Mouse (Mus musculus): Measurements from ENCODE around the gene Nxn. TPM values are rescaled to one million over a fixed set of nuclear protein-coding genes. Genes with fewer than 3 reads are reported as not detected.

The Nxn gene
- polyA plus RNA-seq (2016; fragmentation: Nextera tagmentation; extraction: Ambion mirVana): 55.4 and 62.3 TPM in 2 replicates

DNA sequence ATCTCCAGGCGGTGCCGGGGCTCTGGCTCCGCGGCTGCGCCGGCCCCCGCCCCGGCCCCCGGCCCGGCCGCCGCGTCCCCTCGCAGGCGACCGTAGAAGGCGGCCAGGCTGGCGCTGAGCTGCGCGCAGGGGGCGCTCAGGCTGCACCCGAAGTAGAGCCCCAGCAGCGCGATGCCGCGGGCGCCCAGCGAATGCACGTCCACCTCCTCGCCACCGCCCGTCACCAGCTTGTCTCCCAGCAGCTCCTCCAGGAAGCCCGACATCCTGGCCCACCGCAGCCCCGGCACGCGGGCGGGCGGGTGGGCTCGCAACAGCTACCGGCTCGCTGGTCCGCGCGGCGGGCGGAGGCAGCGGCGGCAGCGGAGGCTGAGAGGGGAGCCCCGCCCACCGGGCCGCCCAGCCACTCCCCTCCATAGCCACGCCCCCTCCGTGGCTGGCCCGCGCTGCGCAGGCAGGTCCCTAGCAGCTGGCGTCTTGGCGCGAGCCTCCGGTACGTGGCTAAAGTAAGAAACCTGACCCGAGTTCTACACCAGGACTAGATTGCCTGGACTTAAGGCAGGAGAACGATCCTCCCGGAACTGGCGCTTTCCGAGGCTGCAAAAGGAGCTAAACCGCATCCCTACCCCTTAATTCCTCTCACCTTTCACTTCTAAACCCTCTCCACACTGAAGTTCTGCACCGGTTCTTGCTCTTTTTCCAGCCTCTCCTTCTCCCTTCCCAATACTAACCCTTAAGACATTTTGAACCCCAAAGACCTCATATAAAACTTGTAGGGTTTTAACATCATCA, at the start of gene Nxn:
Nxn (minus strand) TSS at position 343 of the 789 bp plus-strand sequence.
- Histone ChIP-seq H3K4me1 (peaks cover 45% of the 10 kb centered on the region), H3K9me3 (no peaks in the 10 kb centered on the region), H3K4me3 (peak within 1 kb of the TSS; percentile 76), H3K27me3 (ENCODE audit: poor library complexity, severe bottlenecking) (peaks cover 10% of the 10 kb centered on the region; the same call in 1 of the 2 replicates), H3K36me3 (replicated peaks) (peaks cover 15% of the 10 kb centered on the region; the same call in 1 of the 2 replicates), H3K27ac (peak within 1 kb of the TSS; percentile 93)
- WGBS: under 1% methylated on average over 70 of the region's 70 CpGs
- peak; percentile 86 for DNase-seq (ENCODE audit: extremely low spot score, low spot score)

DNA sequence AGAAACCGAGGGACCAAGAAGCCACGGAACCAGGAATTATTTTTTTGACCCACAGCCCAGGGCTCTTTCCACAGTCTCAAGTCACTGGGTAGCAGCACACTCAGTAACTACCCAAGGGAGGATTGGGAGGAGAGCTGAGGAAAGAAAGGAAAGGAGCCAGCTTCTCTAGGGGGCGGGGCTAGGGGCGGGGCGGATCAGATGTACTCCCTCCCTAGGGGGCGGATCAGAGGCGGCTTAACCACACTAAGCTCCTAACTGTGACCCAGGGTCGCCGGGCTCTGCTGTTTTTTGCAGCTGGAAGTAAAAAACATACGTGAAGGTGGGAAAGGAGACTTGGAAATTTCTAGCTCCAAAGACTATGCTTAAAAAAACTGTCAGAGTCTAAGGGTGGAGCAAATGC, 47.3 kb upstream of the Nxn start:
- H3K27me3 ChIP-seq (ENCODE audit: poor library complexity, severe bottlenecking): peaks cover 54% of the 10 kb centered on the region
- H3K27ac ChIP-seq: peak overlapping the region; percentile 75
- peak overlapping the region; percentile 12; the same call in 1 of the 2 replicates for H3K4me3 ChIP-seq
- DNase-seq (ENCODE audit: extremely low spot score, low spot score): peak; percentile 73
- peaks cover 82% of the 10 kb centered on the region for H3K4me1 ChIP-seq
- no peaks in the 10 kb centered on the region for H3K9me3 ChIP-seq
- H3K36me3 ChIP-seq (replicated peaks): peaks cover 29% of the 10 kb centered on the region
- WGBS: under 1% methylated on average over 10 of the region's 10 CpGs

DNA sequence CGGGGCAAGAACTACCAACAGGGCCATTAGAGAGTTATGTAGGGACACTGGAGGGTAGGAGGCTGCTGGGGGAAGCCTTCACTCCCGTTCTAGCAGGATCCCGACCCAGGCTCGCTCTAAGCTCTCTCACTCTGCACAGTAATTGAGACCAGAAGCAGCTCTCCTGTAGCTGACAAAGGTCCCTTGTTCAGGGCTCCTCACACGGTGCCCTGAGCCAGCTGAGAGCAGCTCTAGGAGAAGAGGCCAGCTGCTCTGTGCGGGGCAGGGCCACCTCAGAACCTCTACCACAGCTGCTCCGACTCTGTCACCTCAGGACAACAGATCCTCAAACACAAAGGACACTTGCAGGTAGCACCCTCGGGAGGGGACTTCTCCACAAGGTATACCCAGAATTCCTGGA, 46.5 kb upstream of the Nxn start:
- 27% methylated on average over 8 of the region's 8 CpGs for WGBS
- H3K36me3 ChIP-seq (replicated peaks): peaks cover 25% of the 10 kb centered on the region
- peaks cover 60% of the 10 kb centered on the region for H3K27me3 ChIP-seq (ENCODE audit: poor library complexity, severe bottlenecking)
- no peaks in the 10 kb centered on the region for H3K9me3 ChIP-seq
- no peak for DNase-seq (ENCODE audit: extremely low spot score, low spot score)
- no peak overlapping the region for H3K4me3 ChIP-seq
- peak overlapping the region; percentile 75 for H3K27ac ChIP-seq
- peaks cover 83% of the 10 kb centered on the region for H3K4me1 ChIP-seq

DNA sequence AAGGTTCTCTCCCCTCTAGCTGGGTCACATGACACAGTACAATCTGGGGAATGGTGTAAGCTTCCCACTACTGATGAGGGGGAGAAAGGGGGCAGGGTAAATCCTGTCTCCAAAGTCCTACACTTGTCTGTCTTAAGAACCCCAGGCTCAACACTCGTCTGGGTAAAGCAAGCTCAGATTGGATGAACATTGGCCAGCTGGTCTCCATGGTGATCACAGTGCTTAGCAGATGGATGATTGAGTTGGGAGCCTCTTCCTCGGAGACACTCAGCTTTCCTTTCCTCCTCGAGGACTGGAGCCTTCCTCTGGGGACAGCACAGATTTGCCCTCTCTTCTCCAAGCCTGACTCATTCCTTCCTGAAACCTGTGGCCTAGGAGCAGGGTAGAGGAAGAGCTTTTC, 40.7 kb upstream of the Nxn start:
- H3K4me3 ChIP-seq: no peak overlapping the region
- peaks cover 83% of the 10 kb centered on the region for H3K27me3 ChIP-seq (ENCODE audit: poor library complexity, severe bottlenecking)
- WGBS: 30% methylated on average over 3 of the region's 3 CpGs
- H3K36me3 ChIP-seq (replicated peaks): peaks cover 21% of the 10 kb centered on the region
- peak overlapping the region; percentile 51 for H3K27ac ChIP-seq
- DNase-seq (ENCODE audit: extremely low spot score, low spot score): no peak
- no peaks in the 10 kb centered on the region for H3K9me3 ChIP-seq
- peaks cover 61% of the 10 kb centered on the region for H3K4me1 ChIP-seq

DNA sequence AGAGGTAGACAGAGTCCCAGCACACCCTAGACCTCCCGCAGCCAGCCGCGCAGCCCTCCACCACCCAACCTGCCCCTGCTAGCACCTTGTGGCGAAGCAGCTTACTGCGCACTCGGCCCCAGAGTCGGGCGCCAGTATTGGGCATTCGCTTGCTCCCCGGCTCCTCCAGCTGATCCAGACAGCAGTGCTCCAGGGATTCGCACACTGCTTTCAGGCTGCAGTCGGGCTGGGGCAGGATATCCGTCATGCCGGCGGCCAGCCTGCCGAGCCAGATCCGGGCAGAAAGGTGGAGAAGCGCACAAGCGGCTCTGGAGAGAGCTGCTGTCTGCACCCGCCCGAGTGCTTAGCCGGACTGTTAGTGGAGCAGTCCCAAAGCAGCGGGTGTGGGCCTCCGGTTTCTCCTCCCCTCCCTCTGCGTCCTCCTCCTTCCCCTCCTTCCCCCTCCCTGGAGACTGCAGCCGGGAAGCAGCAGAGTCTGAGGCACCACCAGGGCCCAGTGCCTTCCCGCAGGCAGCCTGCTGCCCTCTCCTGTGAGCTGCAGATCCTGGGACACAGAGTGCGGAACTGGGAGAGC, 38.0 kb upstream of the Nxn start:
- Histone ChIP-seq H3K27ac (peak overlapping the region; percentile 69), H3K36me3 (replicated peaks) (peaks cover 26% of the 10 kb centered on the region), H3K9me3 (no peaks in the 10 kb centered on the region), H3K4me1 (peaks cover 50% of the 10 kb centered on the region), H3K4me3 (peak overlapping the region; percentile 51), H3K27me3 (ENCODE audit: poor library complexity, severe bottlenecking) (peaks cover 59% of the 10 kb centered on the region)
- 6% methylated on average over 28 of the region's 28 CpGs for WGBS
- DNase-seq (ENCODE audit: extremely low spot score, low spot score): peak; percentile 46

DNA sequence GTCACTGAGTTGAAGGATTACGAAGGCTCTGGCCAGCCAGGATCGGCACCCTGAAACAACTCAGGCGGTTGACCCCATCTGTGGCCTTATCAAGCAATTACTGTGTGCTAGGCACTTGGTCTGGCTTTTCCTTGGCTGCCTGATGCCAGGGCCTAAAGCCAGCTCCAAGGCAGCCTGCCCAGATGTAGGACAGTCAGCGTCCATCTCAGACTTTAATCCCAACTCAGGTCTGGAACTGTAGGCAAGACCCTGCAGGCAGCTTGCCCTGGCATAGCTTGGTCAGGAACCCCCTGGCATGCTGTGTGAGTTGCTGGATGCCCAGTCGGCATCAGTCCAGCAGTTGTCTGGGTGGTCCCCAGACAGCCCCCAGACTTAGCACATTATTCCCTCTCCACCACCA, 37.1 kb upstream of the Nxn start:
- DNase-seq (ENCODE audit: extremely low spot score, low spot score): no peak
- H3K4me3 ChIP-seq: no peak overlapping the region
- no peaks in the 10 kb centered on the region for H3K9me3 ChIP-seq
- H3K27ac ChIP-seq: no peak overlapping the region
- WGBS: 87% methylated on average over 5 of the region's 5 CpGs
- peaks cover 51% of the 10 kb centered on the region for H3K27me3 ChIP-seq (ENCODE audit: poor library complexity, severe bottlenecking)
- H3K4me1 ChIP-seq: peaks cover 41% of the 10 kb centered on the region
- H3K36me3 ChIP-seq (replicated peaks): peaks cover 31% of the 10 kb centered on the region

DNA sequence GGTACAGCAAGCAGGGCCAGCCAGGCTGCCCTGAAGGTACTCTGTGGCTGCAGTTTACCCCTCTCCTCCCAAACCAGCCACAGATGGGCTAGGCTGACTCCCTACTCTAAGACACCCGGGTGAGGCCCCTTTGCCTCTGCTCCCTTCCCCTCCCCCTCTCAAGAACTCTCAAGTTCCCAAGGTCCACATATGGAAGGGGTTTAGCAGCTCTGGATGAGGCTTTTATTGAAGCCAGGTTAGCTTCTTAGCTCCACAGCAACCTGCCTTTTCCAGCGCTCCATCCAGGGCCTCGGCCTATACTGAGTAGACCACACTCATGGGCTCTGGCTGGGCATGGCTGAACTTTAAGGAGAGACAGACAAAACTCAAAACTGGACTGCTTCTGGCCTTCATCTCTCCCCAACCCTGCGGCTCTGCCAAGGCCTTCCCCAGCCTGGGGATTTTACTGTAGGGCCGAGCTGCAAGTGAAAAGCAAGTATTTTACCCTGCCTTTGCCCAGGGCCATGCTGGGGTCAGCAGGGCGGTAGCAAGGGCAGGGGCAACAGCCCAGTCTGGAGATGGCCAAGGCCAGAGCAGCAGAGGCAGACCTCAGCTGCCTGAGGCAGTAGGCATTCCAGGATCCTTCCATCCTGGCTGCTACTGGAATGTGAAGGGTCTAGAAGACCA, 31.2 kb upstream of the Nxn start:
- Histone ChIP-seq H3K9me3 (no peaks in the 10 kb centered on the region), H3K27me3 (ENCODE audit: poor library complexity, severe bottlenecking) (no peaks in the 10 kb centered on the region), H3K36me3 (replicated peaks) (peaks cover 23% of the 10 kb centered on the region), H3K4me1 (peaks cover 36% of the 10 kb centered on the region), H3K27ac (peak overlapping the region; percentile 81), H3K4me3 (no peak overlapping the region)
- DNase-seq (ENCODE audit: extremely low spot score, low spot score): peak; percentile 24
- WGBS: 66% methylated on average over 6 of the region's 6 CpGs

DNA sequence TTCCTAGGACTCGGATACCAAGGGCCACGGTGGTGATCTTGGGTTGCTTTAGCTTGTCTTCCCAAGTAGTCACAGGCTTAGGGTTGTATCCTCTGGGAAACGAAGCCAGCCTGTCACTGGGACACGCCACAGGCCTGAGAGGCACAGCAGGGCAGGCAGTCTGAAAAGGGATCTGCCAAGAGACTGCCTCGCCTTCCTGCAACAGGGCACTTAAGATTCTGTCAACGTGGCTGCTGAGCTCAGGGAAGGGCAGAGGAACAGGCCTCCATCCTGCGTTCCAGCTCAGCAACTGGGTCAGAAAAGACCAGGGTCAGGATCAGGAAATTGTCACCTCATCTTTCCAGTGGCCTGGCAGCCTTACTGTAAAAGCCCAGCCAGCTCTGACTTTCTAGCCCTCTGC, 30.6 kb upstream of the Nxn start:
- DNase-seq (ENCODE audit: extremely low spot score, low spot score): no peak
- Histone ChIP-seq H3K4me3 (no peak overlapping the region), H3K27ac (peak overlapping the region; percentile 81), H3K27me3 (ENCODE audit: poor library complexity, severe bottlenecking) (no peaks in the 10 kb centered on the region), H3K9me3 (no peaks in the 10 kb centered on the region), H3K36me3 (replicated peaks) (peaks cover 29% of the 10 kb centered on the region), H3K4me1 (peaks cover 36% of the 10 kb centered on the region)
- WGBS: 57% methylated on average over 7 of the region's 7 CpGs

DNA sequence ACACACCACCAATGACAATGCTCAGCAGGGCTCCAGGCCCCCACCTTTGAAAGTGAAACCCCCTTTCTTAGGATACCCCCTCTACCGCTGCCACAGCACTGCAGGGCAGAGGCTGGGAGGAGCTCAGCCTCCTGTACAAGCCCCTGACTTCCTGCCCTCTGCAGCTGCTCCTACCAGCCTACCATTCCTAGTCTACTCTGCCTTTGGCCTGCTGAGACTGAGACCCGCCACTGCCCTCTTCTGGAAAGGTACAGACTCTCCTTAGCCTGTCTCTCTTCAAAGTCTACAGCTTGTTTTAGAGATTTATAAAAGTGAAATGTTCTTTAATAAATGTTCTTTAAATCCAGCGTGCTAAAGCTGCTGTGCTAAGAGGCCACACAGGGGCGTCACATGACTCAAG, 30.1 kb upstream of the Nxn start:
- Histone ChIP-seq H3K36me3 (replicated peaks) (peaks cover 33% of the 10 kb centered on the region), H3K27me3 (ENCODE audit: poor library complexity, severe bottlenecking) (no peaks in the 10 kb centered on the region), H3K4me1 (peaks cover 36% of the 10 kb centered on the region), H3K9me3 (no peaks in the 10 kb centered on the region), H3K27ac (peak overlapping the region; percentile 81), H3K4me3 (no peak overlapping the region)
- no peak for DNase-seq (ENCODE audit: extremely low spot score, low spot score)
- 51% methylated on average over 4 of the region's 4 CpGs for WGBS

DNA sequence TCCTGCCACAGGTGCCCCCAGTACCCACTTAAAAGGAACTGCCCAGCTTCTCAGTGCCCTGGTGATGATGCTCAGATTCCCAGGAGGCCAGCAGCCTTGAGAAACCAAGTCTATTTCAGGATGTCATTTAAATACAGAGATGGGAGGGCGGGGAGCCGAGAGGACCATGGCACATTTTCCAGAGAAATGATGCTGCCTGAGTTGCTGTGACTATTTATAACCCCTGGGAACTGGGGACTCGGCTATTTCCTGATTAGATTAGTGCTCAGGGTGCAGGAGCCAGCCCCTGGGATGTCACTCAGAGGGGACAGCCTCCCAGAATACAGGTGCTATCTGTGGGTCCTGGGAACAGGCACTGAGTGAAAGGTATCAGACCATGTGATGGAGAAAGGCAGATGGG, 28.8 kb upstream of the Nxn start:
- 80% methylated on average over 3 of the region's 3 CpGs for WGBS
- Histone ChIP-seq H3K4me1 (peaks cover 36% of the 10 kb centered on the region), H3K36me3 (replicated peaks) (peaks cover 38% of the 10 kb centered on the region), H3K4me3 (no peak overlapping the region), H3K9me3 (no peaks in the 10 kb centered on the region), H3K27me3 (ENCODE audit: poor library complexity, severe bottlenecking) (no peaks in the 10 kb centered on the region), H3K27ac (no peak overlapping the region)
- DNase-seq (ENCODE audit: extremely low spot score, low spot score): no peak

DNA sequence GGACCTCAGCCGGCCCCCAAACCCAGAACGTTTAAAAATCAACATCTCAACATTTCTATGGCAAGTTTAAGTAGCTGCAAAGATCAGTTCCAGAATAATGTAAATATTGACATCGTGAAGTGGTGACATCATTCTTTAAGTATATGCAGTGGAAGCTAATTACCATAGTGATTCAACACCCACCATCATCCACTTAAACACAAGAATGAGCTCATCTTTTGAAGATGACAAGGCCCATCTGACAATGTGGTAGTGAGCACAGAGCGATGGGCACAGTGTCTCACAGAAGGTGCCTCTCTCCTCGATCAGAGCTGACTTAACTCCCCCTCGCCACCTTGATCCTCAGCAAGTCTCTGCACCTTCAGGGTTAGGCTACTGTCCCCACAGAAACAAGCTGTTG, 26.8 kb upstream of the Nxn start:
- Histone ChIP-seq H3K27me3 (ENCODE audit: poor library complexity, severe bottlenecking) (no peaks in the 10 kb centered on the region), H3K9me3 (no peaks in the 10 kb centered on the region), H3K27ac (no peak overlapping the region), H3K4me1 (peaks cover 33% of the 10 kb centered on the region), H3K36me3 (replicated peaks) (peaks cover 43% of the 10 kb centered on the region), H3K4me3 (no peak overlapping the region)
- no peak for DNase-seq (ENCODE audit: extremely low spot score, low spot score)
- 89% methylated on average over 6 of the region's 6 CpGs for WGBS

DNA sequence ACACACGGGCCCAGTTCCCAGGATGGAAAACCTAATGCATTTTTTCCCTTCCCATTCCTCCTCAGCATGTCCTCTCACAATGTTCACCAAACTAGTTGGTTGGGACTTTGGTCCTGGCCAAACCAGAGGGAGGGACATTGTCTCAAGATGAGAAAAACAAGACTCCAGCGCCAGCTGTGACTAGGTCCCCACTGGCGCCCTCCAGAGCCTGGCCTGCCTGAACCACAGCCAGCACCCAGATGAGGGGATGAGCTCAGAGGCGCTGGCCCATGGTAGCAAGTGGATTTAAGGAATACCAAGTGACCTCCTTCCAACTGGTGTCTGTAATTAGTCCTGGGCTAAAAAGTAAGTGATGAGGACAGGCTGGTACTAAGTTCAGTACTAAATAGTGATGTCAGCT, 22.0 kb upstream of the Nxn start:
- H3K27me3 ChIP-seq (ENCODE audit: poor library complexity, severe bottlenecking): no peaks in the 10 kb centered on the region
- H3K36me3 ChIP-seq (replicated peaks): peaks cover 89% of the 10 kb centered on the region
- no peaks in the 10 kb centered on the region for H3K9me3 ChIP-seq
- 73% methylated on average over 4 of the region's 4 CpGs for WGBS
- no peak for DNase-seq (ENCODE audit: extremely low spot score, low spot score)
- H3K4me1 ChIP-seq: peaks cover 8% of the 10 kb centered on the region
- H3K4me3 ChIP-seq: no peak overlapping the region
- H3K27ac ChIP-seq: no peak overlapping the region

DNA sequence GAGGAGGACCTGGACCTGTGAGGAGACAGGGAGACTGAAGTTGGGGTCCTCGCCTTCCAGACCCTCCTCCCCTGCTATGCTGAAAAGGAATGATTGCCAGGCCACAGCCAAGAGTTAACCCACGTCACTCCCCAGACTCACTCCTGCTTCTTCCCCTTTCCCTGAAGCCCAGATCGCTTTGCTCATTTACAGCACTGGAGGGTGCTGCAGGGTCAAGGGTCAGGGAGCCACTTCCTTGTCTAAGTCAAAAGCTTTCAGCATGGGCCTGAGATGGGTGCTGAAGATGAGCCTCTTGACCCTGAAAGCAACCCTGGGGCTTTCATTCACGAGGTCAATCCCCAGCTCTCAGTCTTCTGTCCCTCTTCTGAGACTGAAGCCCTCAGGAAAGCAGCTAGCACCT, 20.2 kb upstream of the Nxn start:
- Histone ChIP-seq H3K36me3 (replicated peaks) (peaks cover 95% of the 10 kb centered on the region), H3K4me1 (peaks cover 14% of the 10 kb centered on the region), H3K27ac (no peak overlapping the region; the same call in 1 of the 2 replicates), H3K27me3 (ENCODE audit: poor library complexity, severe bottlenecking) (no peaks in the 10 kb centered on the region), H3K9me3 (no peaks in the 10 kb centered on the region), H3K4me3 (no peak overlapping the region)
- DNase-seq (ENCODE audit: extremely low spot score, low spot score): no peak
- 65% methylated on average over 4 of the region's 4 CpGs for WGBS

All from forebrain, embryonic 10.5 days (tissue).